Mouse (Mus musculus) kidney, postnatal 14 days (tissue): Measurements from ENCODE around the gene Pacsin2.
A peak's percentile ranks its signal among the peaks of the same experiment; 100 is the strongest.
"Not testable (repeated sequence)": the region's sequence is repeated elsewhere in the genome, so short reads cannot be mapped to it uniquely, and the experiment has no call there.

ENCODE experiments used
- DNase-seq: peaks from one replicate; pipeline ENCODE4 v3.0.0; 2022; ENCODE audit warnings: mixed read lengths

Pacsin2 gene

DNA sequence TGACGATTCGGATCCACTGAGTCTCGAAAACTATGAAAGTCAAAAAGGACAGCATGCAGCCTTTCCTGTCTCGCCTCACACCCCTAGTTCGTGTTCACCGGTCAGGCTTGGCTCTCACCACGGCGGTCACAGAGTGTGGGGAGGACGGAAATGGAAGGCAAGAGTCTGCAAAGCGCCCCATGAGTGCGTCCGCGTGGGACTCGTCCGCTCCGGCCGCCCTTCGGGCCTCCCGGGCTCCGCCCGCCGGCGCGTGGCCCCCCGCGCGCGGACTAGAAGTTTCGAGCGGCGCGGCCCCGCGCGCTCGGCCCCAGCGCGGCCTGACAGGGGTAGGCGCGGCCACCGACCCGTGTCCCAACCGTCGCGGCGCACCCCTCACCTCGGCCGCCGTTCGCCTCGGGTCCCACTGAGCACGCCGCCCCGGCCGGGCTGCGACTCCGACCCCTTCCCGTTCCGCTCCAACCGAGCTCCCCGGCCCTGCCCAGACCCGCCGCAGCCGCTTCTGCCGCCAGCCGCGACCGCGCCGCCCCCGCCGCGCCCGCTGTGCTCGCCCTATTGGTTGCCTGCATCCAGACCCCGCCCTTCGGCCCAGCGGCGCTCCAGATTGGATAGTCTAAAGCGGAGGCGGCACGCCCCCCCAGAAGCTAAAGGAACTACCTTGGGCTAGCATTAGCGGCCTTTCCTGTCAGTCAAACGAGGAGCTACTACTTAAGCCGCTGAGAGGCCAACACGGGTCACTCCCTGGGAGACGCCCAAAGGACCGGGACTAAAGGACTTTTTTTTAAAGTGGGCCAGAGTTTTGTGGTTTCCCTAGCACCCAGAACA lies at the start of gene Pacsin2:
Gene Pacsin2, minus strand, starts transcription at position 524 of the 822 bp plus-strand sequence.
- DNase-seq = peak; percentile 100

DNA sequence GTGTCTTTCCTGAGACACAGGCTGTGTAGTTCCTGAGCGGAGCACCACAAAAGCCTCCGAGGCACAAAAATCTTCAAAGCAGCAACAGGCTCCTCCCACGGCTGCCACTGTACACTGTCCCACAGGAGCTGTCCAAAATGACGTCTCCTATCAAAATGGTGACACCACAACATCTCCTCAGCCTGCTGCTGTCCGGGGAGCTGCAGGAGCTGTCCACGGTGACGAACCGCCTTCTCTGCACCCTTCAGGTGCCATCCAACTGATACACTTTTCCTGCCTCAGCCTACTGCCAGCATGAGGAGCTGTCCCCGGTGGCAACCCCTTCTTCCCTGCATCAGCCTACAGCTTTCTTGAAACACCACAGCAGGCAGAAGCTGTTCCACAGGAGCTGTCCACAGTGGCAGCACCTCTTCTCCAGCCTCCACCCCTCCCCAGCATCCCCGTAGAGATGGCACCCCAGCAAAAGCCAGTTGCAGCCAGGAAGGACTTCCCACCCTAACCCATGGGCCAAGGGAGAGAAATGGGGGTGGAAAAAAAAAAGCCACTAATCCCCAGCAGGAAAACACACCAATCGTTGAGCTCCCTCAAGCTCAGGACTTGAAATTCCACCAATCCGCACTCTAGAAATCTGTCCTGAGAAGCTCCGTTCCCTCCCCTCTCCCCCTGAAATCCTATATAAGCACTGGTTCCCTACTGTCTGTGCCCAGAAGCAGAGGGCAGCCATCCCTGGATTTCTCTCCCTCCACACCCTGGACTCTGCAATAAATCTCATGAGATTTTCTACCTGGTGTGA lies 48.3 kb upstream of the Pacsin2 start:
- no peak for DNase-seq

DNA sequence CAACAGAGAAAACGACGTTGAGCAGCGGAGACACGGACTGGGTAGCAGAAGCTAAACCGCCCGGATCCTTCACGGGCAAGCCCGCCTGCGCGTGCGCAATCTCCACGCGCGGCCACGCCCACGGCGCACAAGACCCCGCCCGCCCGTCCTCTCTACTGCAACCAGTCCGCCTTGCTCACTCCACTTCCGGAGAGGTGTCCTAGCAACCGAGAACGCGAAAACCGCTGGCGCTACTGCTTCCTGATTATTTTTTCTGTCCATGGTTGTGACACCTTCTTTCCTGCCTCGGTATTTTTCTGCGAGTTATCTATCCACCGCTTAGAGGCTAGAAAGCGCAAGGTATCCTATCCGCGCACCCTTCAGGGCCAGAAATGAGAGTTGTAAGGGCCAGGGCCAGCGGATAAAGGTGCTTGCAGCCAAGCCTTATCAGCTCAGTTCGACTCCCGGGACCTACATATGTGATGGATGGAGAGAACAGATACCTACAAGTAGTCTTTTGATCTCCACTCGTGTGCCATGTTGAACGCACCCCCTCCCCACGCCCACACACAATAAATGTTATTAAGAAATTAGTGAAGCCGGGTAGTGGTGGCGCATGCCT lies 46.5 kb upstream of the Pacsin2 start, which contains the start of gene Ttll1:
Gene Ttll1, minus strand, starts transcription at position 89 of the 601 bp plus-strand sequence.
- peak; percentile 98 for DNase-seq

DNA sequence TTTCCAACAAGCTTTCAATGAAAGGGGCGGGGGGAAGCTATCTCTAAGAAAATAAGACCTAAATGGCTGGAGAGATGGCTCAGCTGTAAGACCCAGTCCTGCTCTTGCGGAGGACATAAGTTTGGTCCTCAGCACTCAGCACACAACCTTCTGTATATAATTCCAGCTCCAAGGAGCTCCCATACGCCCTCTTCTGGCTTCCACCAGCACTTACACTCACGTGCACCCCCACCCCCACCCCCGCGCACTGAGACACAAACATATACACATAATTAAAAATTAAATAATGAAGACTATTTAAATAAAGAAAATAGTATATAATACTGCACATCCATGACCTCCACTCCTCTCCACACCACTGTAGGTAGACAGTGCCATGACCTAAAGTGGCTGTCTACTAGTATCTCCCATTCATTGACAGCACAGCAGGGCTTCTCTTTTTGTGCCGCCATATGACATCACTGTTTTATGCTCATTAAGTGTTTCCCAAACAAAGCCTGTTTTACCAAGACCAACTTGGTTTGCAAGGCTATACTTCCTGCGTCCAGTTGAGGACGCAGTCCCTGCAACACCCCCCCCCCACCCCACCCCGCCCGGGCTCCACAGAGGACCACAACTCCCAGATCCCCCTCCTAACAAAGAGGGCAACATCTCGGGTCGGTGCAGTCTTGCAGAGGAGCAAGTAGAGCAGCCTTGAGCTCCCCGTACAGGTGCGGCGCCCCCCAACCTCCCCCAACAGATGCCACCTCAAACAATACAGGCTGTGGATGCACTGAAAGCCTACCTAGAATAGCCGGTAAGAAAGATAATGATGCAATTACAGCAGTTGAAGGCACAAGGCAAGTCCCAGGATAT lies 45.8 kb upstream of the Pacsin2 start:
- no peak for DNase-seq

DNA sequence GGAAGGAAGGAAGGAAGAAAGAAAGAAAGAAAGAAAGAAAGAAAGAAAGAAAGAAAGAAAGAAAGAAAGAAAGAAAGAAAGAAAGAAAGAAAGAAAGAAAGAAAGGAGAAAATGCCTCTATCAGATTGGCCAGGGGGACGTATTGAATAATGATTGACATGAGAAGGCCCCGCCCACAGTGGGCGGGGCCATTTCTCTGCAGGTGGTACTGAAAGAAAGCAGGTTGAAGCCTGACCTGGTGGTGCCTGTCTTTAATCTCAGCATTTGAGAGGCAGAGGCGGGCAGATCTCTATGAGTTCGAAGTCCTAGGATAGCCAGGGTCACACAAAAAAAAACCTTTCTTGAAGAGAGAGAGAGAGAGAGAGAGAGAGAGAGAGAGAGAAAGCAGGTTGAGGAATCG lies 37.1 kb upstream of the Pacsin2 start:
- not testable (repeated sequence) for DNase-seq

DNA sequence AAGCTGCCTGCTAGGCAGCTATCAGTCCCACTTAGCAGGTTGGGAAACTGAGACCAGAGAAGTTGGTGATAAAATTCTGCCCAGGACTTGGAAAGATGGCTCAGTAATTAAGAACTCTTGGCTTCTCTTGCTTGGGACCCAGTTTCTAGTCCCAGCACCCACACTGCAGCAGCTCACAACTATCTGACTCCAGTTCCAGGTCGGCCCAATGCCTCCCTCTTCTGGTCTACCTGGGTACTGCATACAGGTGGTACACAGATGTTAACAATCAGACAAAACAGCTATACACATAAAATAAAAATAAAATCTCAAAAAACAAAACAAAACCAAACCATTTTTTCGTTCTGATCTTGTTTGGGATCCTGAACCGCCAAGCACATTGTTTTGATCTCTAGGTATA lies 35.9 kb upstream of the Pacsin2 start:
- peak; percentile 36 for DNase-seq

DNA sequence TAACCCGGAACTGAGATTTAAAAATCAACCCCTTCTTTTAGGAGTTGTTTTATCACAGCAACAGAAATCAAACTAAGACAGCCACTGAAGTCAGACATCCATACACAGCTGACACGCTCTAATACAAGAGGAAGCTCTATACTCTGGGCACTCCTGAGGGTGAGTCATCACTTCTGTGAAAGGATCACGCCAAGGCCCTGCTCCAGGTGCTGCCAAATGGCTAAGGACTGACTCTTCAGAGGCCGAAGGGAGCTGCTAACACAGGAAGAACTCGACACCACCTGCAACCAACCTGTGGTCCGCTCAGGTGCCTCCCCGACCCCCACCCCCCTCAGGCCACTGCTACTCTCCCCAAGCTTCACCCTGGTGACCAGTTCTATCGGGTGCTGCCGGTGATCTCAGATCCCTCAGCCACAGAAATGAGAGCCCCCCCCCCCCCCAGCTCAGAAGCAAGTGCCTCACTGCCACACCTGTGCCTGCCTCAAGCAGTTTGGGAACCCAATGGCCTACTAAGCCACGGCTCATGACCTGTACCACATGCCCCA lies 34.9 kb upstream of the Pacsin2 start:
- DNase-seq = no peak

DNA sequence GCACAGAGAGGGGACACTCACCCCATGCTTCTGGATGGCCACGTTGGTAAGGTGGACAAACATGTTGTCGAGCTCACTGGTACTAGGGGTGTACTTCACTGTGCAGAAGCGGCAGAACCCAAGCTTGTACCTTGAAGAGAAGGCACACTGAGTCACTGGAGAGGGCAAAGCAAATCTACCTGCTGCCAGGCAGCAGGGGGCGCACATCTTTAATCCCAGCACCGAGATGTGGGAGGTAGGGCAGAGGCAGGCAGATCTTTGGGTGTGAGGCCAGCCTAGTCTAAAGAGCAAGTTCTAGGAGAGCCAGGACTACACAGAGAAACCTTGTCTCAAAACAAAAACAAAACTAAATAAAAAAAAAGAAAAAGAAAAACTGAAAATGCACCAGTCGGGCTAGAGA lies 32.9 kb upstream of the Pacsin2 start:
- DNase-seq = no peak

DNA sequence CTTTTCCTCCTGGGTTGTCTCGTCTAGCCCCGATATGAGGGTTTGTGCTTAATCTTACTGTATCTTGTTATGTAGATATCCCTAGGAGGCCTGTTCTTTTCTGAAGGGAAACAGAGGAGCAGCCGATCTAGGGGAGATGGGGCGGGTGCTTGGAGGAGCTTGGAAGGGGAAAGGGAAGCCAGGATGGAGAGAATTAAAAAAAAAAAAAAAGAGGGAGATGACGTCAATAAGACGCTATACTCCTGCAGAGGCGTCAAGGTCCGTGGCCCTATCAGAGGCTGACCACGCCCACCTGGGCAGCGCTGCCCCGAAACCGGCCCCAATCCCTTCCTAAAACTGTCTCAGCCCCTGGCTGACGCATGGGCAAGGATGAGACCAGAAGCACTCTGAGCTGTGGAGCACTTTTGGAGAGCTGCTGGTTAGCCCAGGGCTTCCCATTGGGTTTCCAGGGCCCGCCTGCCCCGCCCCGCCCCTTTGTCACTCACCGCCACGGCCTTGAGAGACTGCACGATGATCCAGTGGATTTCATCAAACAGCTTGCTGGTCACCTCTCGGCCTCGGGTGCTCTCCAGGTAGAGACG lies 31.5 kb upstream of the Pacsin2 start:
- no peak for DNase-seq

DNA sequence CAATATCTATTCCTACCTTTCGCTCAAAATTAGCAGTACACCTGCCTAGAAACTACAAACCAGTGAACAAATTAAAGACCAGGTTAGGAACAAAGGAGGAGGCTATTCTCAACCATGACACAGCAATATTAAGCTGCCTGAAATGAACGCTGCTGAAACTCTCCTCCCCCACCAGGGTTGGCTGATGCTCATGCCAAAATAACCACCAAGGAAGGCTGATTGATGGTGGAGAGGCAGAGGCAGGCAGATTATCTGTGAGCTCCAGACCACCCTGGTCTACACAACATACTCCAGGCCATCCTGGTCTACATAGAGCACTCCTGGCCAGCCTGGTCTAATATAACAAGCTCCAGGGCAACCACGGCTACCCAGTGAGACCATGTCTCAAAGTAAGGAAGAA lies 30.8 kb upstream of the Pacsin2 start:
- DNase-seq = no peak

DNA sequence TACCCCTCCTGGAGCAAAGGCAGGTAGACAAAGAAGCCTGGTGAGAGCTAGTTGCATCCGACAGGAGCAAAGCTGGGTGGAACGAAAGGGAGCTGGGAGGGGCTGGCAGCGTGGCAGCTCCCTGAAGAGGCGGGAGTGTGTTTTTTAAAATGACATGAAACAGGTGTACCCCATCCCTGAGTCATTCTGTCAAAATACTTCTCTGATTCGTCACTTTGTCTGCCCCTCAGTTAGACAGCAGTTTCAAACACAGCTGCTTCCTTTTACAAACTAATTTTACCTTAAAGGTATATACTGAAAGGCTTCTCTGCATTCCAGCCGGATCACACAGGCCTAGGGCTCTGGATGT lies 30.1 kb upstream of the Pacsin2 start:
- no peak for DNase-seq

DNA sequence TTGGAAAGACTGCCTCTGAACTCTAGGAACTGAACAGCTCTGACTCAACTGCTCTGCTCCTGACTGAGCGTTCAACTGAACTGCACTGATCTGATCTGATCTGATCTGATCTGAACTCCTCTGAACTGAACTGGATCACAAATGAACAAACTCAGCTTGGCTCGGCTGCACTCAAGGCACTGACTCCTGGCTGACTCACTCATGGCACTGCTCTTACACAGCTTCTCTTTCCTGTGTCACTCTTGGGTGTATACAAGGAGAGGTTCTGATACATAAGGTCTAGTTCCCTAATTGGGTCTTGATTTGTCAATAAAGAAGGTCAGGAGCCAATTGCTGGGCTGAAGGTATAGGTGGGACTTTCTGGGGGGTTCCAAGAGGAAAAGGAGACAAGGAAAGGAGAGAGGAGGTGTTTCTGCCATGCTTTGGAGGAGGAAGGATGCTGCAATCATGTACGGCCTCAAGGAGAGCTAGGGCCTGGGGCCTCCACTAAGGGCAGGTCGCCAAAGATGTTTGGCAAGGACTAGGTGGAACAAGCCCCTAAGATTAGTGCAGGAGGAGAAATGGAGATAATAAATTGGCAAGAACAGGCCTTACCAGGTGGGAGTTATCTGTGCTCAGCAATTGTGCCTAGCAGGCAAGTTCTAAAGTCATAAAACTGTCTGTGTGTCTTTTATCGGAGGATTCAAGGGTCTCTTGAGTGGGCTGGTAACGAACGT lies 29.6 kb upstream of the Pacsin2 start:
- no peak for DNase-seq

DNA sequence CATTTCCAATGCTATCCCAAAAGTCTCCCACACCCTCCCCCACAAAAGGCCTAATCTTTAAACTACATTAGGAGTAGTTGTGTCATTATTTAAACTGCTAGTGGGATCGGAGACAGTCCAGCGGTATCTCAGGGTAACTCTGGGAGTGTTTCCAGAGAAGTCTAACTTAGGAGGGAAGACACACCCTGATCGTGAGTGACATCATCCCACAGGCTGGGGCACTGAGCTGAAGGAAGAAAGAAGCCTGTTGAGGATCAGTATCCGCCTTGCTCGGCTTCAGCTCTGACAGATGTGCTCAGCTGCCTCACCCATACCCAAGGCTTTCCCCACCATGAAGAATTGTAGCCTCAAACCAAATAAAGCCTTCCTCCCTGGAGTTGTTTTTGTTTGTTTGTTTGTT lies 27.5 kb upstream of the Pacsin2 start:
- no peak for DNase-seq

DNA sequence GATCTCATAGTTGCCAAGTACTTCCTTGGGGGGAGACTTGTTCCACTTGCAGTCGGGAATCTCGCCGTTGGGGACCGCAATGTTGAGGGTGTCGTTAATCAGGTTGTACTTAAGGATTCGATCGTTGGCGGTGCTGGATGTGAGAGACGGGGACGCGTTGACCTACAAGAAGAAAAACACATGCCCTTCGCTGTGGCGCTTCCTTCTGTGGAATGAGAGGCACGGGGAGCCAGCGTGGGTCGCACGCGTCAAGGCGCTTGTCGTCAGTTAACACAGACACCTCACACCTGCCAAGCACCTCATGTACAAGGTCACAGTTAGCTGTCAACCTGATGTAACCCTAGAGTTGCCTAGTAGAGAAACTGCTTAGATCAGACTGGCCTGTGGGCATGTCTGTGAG lies 25.1 kb upstream of the Pacsin2 start:
- DNase-seq = no peak

DNA sequence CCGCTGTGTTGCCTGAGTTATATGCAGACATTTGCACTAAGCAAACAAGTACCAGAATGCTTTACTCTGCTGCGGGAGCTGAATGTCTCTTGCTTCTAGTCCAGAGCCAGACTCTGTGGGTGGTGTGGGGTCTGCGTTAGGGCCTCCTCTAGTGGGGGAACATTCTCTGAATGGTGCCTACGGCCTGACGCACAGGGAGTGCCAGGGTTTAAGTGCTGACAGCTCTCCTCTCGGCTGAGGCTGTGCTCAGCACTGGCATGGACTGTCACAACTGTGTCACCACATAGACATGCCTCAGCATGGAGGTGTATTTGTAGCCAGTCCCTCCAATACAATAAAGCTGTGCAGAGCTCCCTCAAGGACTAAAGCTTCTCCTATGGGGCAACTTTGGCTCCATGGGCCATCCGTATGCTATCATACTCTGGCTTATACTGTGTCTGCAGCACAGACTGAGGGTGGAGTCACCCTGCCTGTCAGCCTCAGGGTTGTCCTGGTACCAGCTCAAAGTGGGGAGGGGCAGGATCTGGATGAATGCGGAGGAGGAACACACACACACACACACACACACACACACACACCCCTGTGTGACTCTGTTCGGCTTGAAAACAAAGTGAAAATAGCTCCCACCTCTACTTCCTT lies 23.2 kb upstream of the Pacsin2 start:
- no peak for DNase-seq

DNA sequence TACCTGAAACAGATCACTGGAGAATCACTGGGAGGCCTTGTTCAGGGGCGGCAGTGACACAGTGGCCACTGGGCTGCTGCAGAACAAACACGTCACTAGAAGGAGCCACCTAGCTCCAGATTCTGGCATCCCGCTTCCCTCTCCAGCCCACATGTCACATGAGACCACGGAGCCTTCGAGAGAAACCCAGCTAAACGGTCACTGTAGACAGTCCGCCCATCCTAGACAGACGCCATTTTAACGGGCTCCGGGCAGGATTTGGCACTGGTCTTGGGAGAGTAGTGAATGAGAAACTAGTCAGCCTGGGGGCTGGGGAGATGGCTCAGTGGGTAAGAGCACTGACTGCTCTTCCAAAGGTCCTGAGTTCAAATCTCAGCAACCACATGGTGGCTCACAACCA lies 19.9 kb upstream of the Pacsin2 start:
- no peak for DNase-seq

DNA sequence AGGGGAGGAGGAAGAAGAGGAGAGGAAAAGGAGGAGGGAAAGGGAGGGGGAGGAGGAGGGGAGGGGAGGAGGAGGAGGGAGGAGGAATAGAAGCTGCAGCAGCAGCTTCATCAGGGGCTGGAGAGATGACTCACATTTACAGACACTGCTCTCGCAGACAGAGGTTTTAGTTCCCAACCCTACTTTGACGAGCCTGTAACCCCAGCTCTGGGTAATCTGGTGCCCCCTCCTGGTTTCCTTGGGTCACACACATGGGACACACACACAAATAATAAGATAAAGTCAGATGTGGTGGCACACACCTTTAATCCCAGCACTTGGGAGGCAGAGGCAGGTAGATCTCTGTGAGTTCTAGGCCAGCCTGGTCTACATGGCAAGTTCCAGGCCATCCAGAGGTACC lies 19.1 kb upstream of the Pacsin2 start:
- DNase-seq = peak; percentile 25

DNA sequence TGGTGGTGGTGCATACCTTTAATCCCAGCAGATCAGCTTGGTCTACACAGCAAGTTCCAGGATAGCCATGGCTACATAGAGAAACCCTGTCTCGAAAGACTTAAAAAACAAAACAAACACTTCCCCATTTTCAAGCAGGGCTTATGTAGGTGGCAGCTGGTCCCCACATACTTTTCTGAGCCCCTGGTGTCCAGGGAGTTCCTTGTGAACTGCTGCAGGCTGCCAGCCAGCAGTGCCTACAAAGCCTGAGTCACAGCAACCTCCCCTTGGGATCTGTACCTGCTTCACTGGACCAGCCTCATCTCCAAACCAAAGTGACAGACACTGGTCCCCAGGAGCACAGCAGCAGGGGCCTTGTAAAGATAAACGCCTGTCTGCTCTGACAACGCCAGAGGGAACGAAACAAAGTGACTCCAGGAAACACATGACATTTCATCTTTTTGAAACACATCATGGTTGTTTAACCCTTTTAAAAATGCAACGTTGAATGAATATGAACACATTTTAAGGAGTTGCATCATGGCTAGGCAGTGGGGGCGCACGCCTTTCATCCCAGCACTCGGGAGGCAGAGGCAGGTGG lies 18.3 kb upstream of the Pacsin2 start:
- no peak for DNase-seq

DNA sequence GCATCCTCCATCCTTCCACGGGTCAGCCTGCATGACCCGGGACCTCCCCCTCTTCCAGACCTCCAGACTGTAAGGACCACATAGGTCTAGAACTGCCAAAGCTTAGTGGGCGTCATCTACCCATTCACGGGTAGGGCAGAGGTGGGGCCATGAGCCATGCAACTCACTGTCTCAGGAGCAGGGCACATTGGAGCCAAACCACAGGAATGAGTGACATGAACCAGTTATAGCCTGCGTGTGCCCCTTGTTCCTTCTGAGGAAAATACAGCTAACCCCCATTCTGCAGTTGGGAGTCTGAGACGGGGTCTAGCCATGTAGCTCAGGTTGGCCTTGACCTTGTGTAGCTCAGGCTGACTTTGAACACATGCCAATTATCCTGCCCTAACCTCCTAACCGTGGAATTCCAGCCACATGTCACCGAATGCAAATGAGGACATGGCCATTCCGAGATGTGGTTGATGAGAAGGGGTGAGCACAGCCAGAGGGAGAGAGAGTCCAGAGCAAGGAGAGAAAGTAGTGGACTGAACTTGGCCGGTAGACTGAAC lies 16.9 kb upstream of the Pacsin2 start:
- DNase-seq = no peak

DNA sequence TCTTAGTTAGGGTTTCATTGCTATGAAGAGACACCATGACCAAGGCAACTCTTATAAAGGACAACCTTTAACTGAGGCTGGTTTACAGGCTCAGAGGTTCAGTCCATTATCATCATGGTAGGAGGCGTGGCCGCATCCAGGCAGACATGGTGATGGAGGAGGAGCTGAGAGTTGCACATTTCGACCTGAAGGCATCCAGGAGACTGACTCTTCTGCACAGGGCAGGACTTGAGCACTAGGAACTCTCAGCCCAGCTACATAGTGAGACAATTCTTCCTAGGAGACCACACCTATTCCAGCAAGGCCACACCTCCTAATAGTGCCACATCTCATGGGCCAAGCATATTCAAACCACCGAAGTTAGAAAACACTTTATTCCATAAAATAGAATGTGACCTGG lies 15.4 kb upstream of the Pacsin2 start:
- no peak for DNase-seq
